Mouse (Mus musculus): ENCODE data around the gene Olfr1248. TPM values are rescaled to one million over a fixed set of nuclear protein-coding genes. Genes with fewer than 3 reads are reported as not detected.
"Not testable (repeated sequence)": the region's sequence is repeated elsewhere in the genome, so short reads cannot be mapped to it uniquely, and the experiment has no call there.

Gene Olfr1248
- total RNA-seq (2022), result not detected

GRCm38 (mm10) chr2:89618145-89618544, at the start of gene Olfr1248:
Gene Olfr1248 (minus strand): TSS chr2:89618245.
- not testable (repeated sequence) for DNase-seq (ENCODE audit: low spot score in 2 of 2)

- no peak for DNase-seq (ENCODE audit: low spot score in 2 of 2)
These were observed 43.3 kb upstream of the Olfr1248 start, which contains the start of gene Olfr1250 for GRCm38 (mm10) chr2:89661367-89661766. Gene Olfr1250 (minus strand): TSS chr2:89661467.

GRCm38 (mm10) chr2:89634883-89635282, 16.8 kb upstream of the Olfr1248 start, which contains the start of gene Olfr1249:
Gene Olfr1249 (minus strand): TSS chr2:89634983.
- no peak for DNase-seq (ENCODE audit: low spot score in 2 of 2)

GRCm38 (mm10) chr2:89614030-89614429, 4.0 kb downstream of the Olfr1248 start, which contains the start of gene Olfr1247:
Gene Olfr1247 (minus strand): TSS chr2:89614130.
- no peak for DNase-seq (ENCODE audit: low spot score in 2 of 2)

DNA sequence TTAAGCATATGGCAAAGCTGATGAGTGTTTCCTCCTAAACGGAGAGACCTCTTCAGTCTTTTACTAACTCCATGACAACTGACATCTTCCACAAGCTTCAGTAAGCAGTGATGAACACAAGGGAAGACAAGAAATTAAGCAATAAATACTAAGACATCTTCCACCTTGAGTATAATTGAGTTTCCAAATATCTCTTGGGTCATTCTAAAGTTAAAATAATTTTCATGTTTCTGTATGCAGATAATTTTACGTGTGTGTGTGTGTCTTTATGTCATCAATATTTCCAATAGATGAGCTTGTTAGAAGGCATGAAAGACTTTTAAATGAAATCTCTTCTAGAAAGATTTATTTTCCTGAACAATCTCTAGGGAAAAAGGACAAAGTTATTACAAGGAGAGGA, 25.0 kb downstream of the Olfr1248 start, which contains the start of gene Olfr1246:
Gene Olfr1246, minus strand, starts transcription at position 101 of the 400 bp plus-strand sequence.
- no peak for DNase-seq (ENCODE audit: low spot score in 2 of 2)

DNA sequence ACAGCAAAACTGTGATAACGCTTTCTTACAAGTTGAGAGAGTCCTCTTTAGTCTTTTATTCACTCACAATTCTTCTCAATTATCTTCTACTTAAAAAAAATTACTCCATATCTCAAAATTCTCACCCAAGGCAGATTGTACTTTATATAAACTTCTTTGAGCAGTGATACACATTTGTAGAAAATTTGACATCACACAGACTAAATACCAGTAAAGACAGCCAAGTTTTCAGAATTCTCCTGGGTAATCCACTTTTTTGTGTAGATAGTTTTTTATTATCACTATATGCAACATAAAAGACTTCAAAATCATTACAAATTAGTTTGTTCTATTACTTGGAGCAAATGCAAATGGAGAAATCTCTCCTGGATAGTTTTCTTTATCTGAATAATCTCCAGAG, 39.7 kb downstream of the Olfr1248 start, which contains the start of gene Olfr1245:
Gene Olfr1245, minus strand, starts transcription at position 101 of the 400 bp plus-strand sequence.
- DNase-seq (ENCODE audit: low spot score in 2 of 2), result no peak

Other genes starting within 250 kb of the Olfr1248 start
- not detected for gene Olfr1238, start 208.6 kb downstream of the Olfr1248 start, total RNA-seq (2022)
- not detected for gene Olfr1239, start 197.8 kb downstream of the Olfr1248 start, total RNA-seq (2022)
- gene Olfr1240, start 175.2 kb downstream of the Olfr1248 start, total RNA-seq (2022), result not detected
- not detected for gene Olfr1241, start 131.1 kb downstream of the Olfr1248 start, total RNA-seq (2022)
- not detected for gene Olfr1242, start 119.9 kb downstream of the Olfr1248 start, total RNA-seq (2022)
- gene Olfr1243, start 86.8 kb downstream of the Olfr1248 start, total RNA-seq (2022), result not detected
- not detected for gene Olfr1245, start 39.8 kb downstream of the Olfr1248 start, total RNA-seq (2022)
- not detected for gene Olfr1246, start 25.1 kb downstream of the Olfr1248 start, total RNA-seq (2022)
- gene Olfr1247, start 4.1 kb downstream of the Olfr1248 start, total RNA-seq (2022), result under 1 TPM in 1 of 4 experiments, not detected in 3; 0.10 TPM
- gene Olfr1249, start 16.7 kb upstream of the Olfr1248 start, total RNA-seq (2022), result not detected
- gene Olfr1250, start 43.2 kb upstream of the Olfr1248 start, total RNA-seq (2022), result not detected
- gene Olfr1251, start 53.7 kb upstream of the Olfr1248 start, total RNA-seq (2022), result not detected
- gene Olfr1252, start 106.8 kb upstream of the Olfr1248 start, total RNA-seq (2022), result not detected
- not detected for gene Olfr1253, start 138.8 kb upstream of the Olfr1248 start, total RNA-seq (2022)
- not detected for gene Olfr1254, start 175.4 kb upstream of the Olfr1248 start, total RNA-seq (2022)
- gene Olfr1255, start 193.8 kb upstream of the Olfr1248 start, total RNA-seq (2022), result not detected
- not detected for gene Olfr1256, start 223.3 kb upstream of the Olfr1248 start, total RNA-seq (2022)
- not detected for gene Olfr48, start 230.0 kb upstream of the Olfr1248 start, total RNA-seq (2022)